Mouse (Mus musculus) spleen, adult 2 months (tissue): ENCODE results near the gene Prdm9. TPM values are rescaled to one million over a fixed set of nuclear protein-coding genes. Genes with fewer than 3 reads are reported as not detected.

Experiments used
- DNase-seq, 2 experiments: peaks; one replicate each; pipeline versions ENCODE4 v3.0.0 to v3.0.0-alpha.2; 2012 to 2021; ENCODE audit warnings: low spot score in 2 of 2, low read depth in 1 of 2
- H3K27ac ChIP-seq: fragments of 200-500 bp; 2 replicates; pipeline ENCODE4 v1.5.1; 2012; ENCODE audit warnings: low read length, inconsistent platforms; ENCODE audit not compliant: insufficient read depth
- H3K27me3 ChIP-seq: fragments of 200-500 bp; 2 replicates; pipeline ENCODE4 v1.6.1; 2012; ENCODE audit warnings: mild to moderate bottlenecking, moderate library complexity, low read length, inconsistent platforms; ENCODE audit not compliant: control insufficient read depth, insufficient read depth
- H3K36me3 ChIP-seq: fragments of 200-500 bp; 2 replicates; pipeline ENCODE4 v1.6.1; 2012; ENCODE audit warnings: mild to moderate bottlenecking, low read length, inconsistent platforms; ENCODE audit not compliant: control insufficient read depth, insufficient read depth
- H3K4me1 ChIP-seq: fragments of 200-500 bp; 2 replicates; pipeline ENCODE4 v1.6.1; 2011; ENCODE audit warnings: inconsistent platforms; ENCODE audit not compliant: control insufficient read depth, insufficient read depth, insufficient read length
- H3K4me3 ChIP-seq: fragments of 200-500 bp; 2 replicates; pipeline ENCODE4 v1.5.1; 2011; ENCODE audit warnings: mild to moderate bottlenecking, inconsistent platforms; ENCODE audit not compliant: insufficient read depth, insufficient read length; ENCODE audit errors: extremely low read depth
- CTCF ChIP-seq: fragments of 200-500 bp; IDR thresholded peaks from 2 replicates; pipeline ENCODE4 v1.5.1; 2011; ENCODE audit warnings: mild to moderate bottlenecking, inconsistent platforms; ENCODE audit not compliant: insufficient read depth, insufficient read length, insufficient replicate concordance; ENCODE audit errors: extremely low read depth
- POLR2A ChIP-seq: fragments of 200-500 bp; IDR thresholded peaks from 2 replicates; pipeline ENCODE4 v1.6.1; 2011; ENCODE audit warnings: low read depth, low read length, inconsistent platforms
- WGBS: fragments of 180-500 bp; shearing (Covaris S2); methylation state at CpG from one replicate; pipeline ENCODE4 v1.1.7; 2018; 5-methylcytosine and 5-hydroxymethylcytosine counted together
- polyA plus RNA-seq: library from polyadenylated mRNA; depleted of rRNA; stranded (reverse); fragments of >200 nt; gene quantifications from 2 replicates; pipeline ENCODE4 v1.2.3, GENCODE M21; 2012; rRNA removed

Prdm9 gene
- polyA plus RNA-seq, 1 experiment = 2.3 TPM

- peak within 1 kb of the TSS; percentile 78 for H3K27ac ChIP-seq
- peaks cover 7% of the 10 kb centered on the region for H3K4me1 ChIP-seq
- WGBS = under 1% methylated on average over 63 of the region's 63 CpGs
- peaks cover 8% of the 10 kb centered on the region for H3K36me3 ChIP-seq
- H3K27me3 ChIP-seq = no peaks in the 10 kb centered on the region
- peak within 1 kb of the TSS; percentile 77 for H3K4me3 ChIP-seq
- no peak for TF ChIP-seq CTCF
- peak; percentile 54 for TF ChIP-seq POLR2A
- peak; percentile 95 to 97 for DNase-seq
Measured at GRCm38 (mm10) chr17:15499656-15500394, 64.3 kb downstream of the Prdm9 start, which contains the start of the genes Psmb1 and Tbp. Gene Psmb1, minus strand, starts transcription at chr17:15499751. Gene Tbp, plus strand, starts transcription at chr17:15499888.

GRCm38 (mm10) chr17:15498753-15499113 is 65.4 kb downstream of the Prdm9 start:
- H3K27ac ChIP-seq = no peak overlapping the region

GRCm38 (mm10) chr17:15497882-15498752 is 66.0 kb downstream of the Prdm9 start:
- Histone ChIP-seq H3K27me3 (no peaks in the 10 kb centered on the region), H3K27ac (peak overlapping the region; percentile 88), H3K36me3 (peaks cover 7% of the 10 kb centered on the region), H3K4me3 (peak overlapping the region; percentile 91), H3K4me1 (peaks cover 7% of the 10 kb centered on the region)
- DNase-seq = peak; percentile 81 to 93
- peak; percentile 45; the same call in 1 of the 2 replicates for TF ChIP-seq POLR2A
- no peak for TF ChIP-seq CTCF
- WGBS = 1% methylated on average over 50 of the region's 50 CpGs

More at GRCm38 (mm10) chr17:15498753-15499113, 65.4 kb downstream of the Prdm9 start:
- no peak for DNase-seq
- Histone ChIP-seq H3K4me3 (no peak overlapping the region), H3K27me3 (no peaks in the 10 kb centered on the region), H3K36me3 (peaks cover 4% of the 10 kb centered on the region; the same call in 1 of the 2 replicates), H3K4me1 (peaks cover 7% of the 10 kb centered on the region)
- TF ChIP-seq CTCF (no peak), POLR2A (no peak)
- 61% methylated on average over 7 of the region's 7 CpGs for WGBS

Other genes starting within 250 kb of the Prdm9 start
- 49.3 and 67.8 TPM in 2 replicates for gene Dll1, start 187.5 kb downstream of the Prdm9 start, polyA plus RNA-seq
- 8.4 and 8.5 TPM in 2 replicates for gene Fam120b, start 168.2 kb downstream of the Prdm9 start, polyA plus RNA-seq
- gene Psmb1, start 64.6 kb downstream of the Prdm9 start, polyA plus RNA-seq = 38.3 and 63.0 TPM in 2 replicates
- 37.5 and 43.3 TPM in 2 replicates for gene Tbp, start 64.5 kb downstream of the Prdm9 start, polyA plus RNA-seq
- gene Pdcd2, start 37.1 kb downstream of the Prdm9 start, polyA plus RNA-seq = 21.7 and 40.1 TPM in 2 replicates
- 6.2 and 12.6 TPM in 2 replicates for gene Chd1, start 140.6 kb upstream of the Prdm9 start, polyA plus RNA-seq